Comparison of ENCODE assay signal across 10 mouse cellular contexts in the genomic region with DNA sequence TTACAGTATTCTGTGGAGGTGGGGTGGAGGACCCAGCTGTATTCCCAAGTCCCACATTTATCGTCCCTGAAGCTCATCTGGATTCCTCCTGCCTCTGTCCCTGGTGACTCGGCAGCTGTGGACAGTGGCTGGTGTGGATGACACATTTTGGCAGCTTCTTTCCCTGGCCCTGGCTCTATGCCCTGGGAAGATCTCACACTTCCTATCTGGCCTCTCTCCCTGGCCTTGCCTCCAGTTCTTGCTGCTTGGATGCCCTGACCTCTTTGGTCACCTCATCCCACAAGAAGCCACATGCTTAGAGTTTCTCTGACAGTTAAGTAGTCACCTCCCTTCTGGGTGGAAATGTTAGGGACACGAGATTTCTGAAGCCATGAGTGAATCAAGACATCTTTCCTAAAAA. TPM values are rescaled to one million over a fixed set of nuclear protein-coding genes. Genes with fewer than 3 reads are reported as not detected.
DNase-seq lines count a peak whose midpoint lies in the region; ATAC-seq and TF ChIP-seq lines count a peak whose summit lies in the region.
"Had no signal": no experiment of that assay in that cellular context is flagged by ENCODE, and none has a peak within 500 bp of the region (broad histone marks: within the 10 kb centered on the region; RNA-seq: fewer than 3 reads in every experiment).

No protein-coding gene starts in this region.

- POLR2A ChIA-PET in Patski (lab: Charles Lee): no interaction called here

- peak; percentile 11 for DNase-seq in kidney, adult 8-10 months
- no peak for DNase-seq in kidney, adult 18-20 months
- DNase-seq in Patski (ENCODE audit: low read depth, low spot score): no peak
- DNase-seq in gastrocnemius, adult 18-20 months (ENCODE audit: low spot score): peak; percentile 84
- DNase-seq in kidney, postnatal 25 days: peak; percentile 50 to 62
- DNase-seq in spleen, postnatal 14 days (ENCODE audit: low spot score in 2 of 2): no peak
- DNase-seq in retina, embryonic 14.5 days (ENCODE audit: low spot score): no peak

- TF ChIP-seq CTCF in Patski (IDR thresholded peaks at IDR 0.05): no peak

- in situ Hi-C loops in Patski (cut with MboI; ENCODE audit: low pct_unique_long_range_greater_than_20kb): no loop called here

- ATAC-seq in Patski: peak; percentile 47
- no peak for ATAC-seq in CD4-positive, CD25-positive, alpha-beta regulatory T cell, adult 4 months
- ATAC-seq: liver, embryonic 12.5 days had no signal

- no peaks in the 10 kb centered on the region for H3K27me3 ChIP-seq in Patski
- H3K27me3 ChIP-seq: hindbrain, embryonic 15.5 days; liver, embryonic 12.5 days had no signal

- CTCF ChIA-PET in Patski (lab: Charles Lee): no interaction called here

RNA-seq across cellular contexts. Expression of a gene that starts 35.9 kb away (rescaled TPM):
- polyA plus RNA-seq in Patski (2021): 4.4 TPM
- total RNA-seq in gastrocnemius, adult 18-20 months (2021): 1 to 10 TPM; 2.4 to 4.0 TPM
- not detected for polyA plus RNA-seq in CD4-positive, CD25-positive, alpha-beta regulatory T cell, adult 4 months (2017; shearing (Covaris generic))

Comparison
In these comparisons a context has a peak if more than half of its experiments do, and no peak if none do; other contexts are left out.
1. DNase-seq: peak in kidney, adult 8-10 months (2 of 2), gastrocnemius, adult 18-20 months (single experiment) and kidney, postnatal 25 days (2 of 2); none in kidney, adult 18-20 months (single experiment), Patski (single experiment), spleen, postnatal 14 days (0 of 2) and retina, embryonic 14.5 days (single experiment).